Mouse (Mus musculus) midbrain, embryonic 10.5 days (tissue): Measurements from ENCODE around the gene Abhd17c. TPM values are rescaled to one million over a fixed set of nuclear protein-coding genes. Genes with fewer than 3 reads are reported as not detected.
"Not testable (repeated sequence)": the region's sequence is repeated elsewhere in the genome, so short reads cannot be mapped to it uniquely, and the experiment has no call there.

Experiments used
- DNase-seq: peaks from one replicate; pipeline ENCODE4 v3.0.0-alpha.2; 2017; ENCODE audit warnings: low spot score
- H3K27ac ChIP-seq: fragments of 300-500 bp; sonication (generic); replicated peaks from 2 replicates; pipeline ENCODE4 v1.5.1; 2016; ENCODE audit warnings: mild to moderate bottlenecking
- H3K27me3 ChIP-seq: fragments of 300-500 bp; sonication (generic); 2 replicates; pipeline ENCODE4 v1.6.1; 2016; ENCODE audit warnings: low read depth, mild to moderate bottlenecking; ENCODE audit not compliant: poor library complexity, severe bottlenecking
- H3K36me3 ChIP-seq: fragments of 300-500 bp; sonication (generic); 2 replicates; pipeline ENCODE4 v1.6.1; 2016; ENCODE audit warnings: mild to moderate bottlenecking, moderate library complexity
- H3K4me1 ChIP-seq: fragments of 300-500 bp; sonication (generic); 2 replicates; pipeline ENCODE4 v1.6.1; 2016
- H3K4me3 ChIP-seq: fragments of 300-500 bp; sonication (generic); 2 replicates; pipeline ENCODE4 v1.5.1; 2016; ENCODE audit warnings: mild to moderate bottlenecking, moderate library complexity
- H3K9me3 ChIP-seq: fragments of 300-500 bp; sonication (generic); replicated peaks from 2 replicates; pipeline ENCODE4 v1.6.1; 2016; ENCODE audit warnings: mild to moderate bottlenecking
- WGBS: fragments of 180-500 bp; shearing (Covaris S2); methylation state at CpG from one replicate; pipeline ENCODE4 v1.1.7; 2016; 5-methylcytosine and 5-hydroxymethylcytosine counted together
- polyA plus RNA-seq: library from polyadenylated mRNA; unstranded; fragments of >200 nt; fragmentation: Nextera tagmentation; extraction: Ambion mirVana; gene quantifications from 2 replicates; pipeline ENCODE4 v1.2.1, GENCODE M21; 2016

Gene Abhd17c
- polyA plus RNA-seq: 11.9 and 17.2 TPM in 2 replicates

DNA sequence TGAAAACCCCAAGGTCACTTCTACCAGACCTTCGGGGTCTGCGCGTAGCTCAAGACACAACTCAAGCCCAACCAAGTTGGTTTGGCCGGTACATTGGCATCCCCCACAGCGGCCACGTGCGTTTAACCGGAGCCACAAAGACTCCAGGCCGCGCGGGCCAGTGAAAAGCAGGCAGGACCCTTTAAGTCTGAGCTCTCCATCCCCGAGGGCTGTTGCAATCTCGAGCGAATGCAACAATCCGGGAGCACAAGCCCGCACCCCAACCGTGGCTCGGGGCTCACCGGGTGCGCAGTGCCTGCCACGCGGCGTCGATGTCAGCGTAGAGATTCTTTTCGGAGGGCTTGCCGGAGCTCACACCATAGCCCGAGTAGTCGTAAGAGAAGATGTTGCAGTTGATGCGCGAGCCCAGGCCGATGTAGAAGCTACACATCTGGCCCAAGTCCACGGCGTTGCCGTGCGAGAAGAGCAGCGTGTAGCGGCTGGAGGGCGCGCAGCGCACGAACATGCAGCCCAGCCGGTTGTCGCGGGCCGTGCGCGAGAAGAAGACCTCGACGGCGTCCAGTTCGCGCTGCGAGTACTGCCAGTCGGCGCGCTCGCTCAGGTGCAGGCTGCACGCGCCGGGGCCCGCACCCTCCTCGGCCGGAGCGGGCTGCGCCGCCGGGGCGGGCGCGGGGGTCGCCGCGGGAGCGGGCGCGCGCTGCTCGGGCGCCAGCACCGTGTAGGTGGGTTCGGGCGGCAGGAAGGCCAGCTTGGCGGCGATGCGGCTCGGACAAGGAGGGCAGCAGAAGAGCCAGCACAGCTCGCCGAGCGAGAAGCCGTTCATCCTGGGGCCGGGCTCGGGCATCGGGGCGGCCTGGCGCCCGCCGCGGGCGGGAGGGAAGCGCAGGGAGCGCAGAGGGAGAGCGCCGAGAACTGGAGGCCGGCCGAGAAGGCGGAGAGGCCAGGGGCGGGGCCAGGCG lies at the start of gene Abhd17c:
Gene Abhd17c (minus strand): TSS at position 893 of the 959 bp plus-strand sequence.
- under 1% methylated on average over 109 of the region's 109 CpGs for WGBS
- Histone ChIP-seq H3K27ac (peak within 1 kb of the TSS; percentile 97), H3K9me3 (no peaks in the 10 kb centered on the region), H3K4me3 (peak within 1 kb of the TSS; percentile 91), H3K4me1 (peaks cover 53% of the 10 kb centered on the region), H3K36me3 (peaks cover 14% of the 10 kb centered on the region), H3K27me3 (no peaks in the 10 kb centered on the region)
- DNase-seq: peak; percentile 67

DNA sequence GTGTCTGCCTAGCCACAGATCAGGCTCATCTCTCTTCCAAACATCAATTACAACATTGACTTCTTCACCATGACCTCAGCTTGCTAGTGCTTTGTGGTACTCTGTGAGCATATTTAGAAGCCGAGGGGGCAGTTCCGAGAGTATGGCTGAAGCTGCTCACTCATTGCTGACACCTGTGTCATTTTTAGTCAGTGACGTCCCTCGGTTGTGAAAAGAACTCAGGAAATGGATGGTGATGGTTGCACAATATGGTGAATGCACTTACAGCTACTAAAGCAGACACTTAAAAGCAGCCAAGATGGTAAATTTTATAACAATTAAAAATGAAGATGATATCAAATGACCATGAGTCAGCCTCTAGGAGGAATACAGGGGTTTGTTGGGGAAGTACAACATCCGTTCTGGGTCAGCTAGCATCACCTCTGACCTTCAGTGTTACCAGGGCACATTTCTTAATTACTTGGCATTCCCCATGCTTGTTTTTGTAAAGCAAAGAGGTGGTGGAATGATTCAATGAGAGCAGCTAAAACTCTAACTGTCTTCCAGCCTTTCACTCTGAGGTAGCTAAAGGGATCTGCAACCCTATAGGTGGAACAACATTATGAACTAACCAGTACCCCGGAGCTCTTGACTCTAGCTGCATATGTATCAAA lies 45.6 kb upstream of the Abhd17c start:
- H3K36me3 ChIP-seq: no peaks in the 10 kb centered on the region
- H3K4me1 ChIP-seq: no peaks in the 10 kb centered on the region
- no peak overlapping the region for H3K4me3 ChIP-seq
- H3K27ac ChIP-seq: no peak overlapping the region
- H3K27me3 ChIP-seq: peaks cover 15% of the 10 kb centered on the region; the same call in 1 of the 2 replicates
- H3K9me3 ChIP-seq: no peaks in the 10 kb centered on the region
- 81% methylated on average over 6 of the region's 6 CpGs for WGBS
- DNase-seq: no peak

DNA sequence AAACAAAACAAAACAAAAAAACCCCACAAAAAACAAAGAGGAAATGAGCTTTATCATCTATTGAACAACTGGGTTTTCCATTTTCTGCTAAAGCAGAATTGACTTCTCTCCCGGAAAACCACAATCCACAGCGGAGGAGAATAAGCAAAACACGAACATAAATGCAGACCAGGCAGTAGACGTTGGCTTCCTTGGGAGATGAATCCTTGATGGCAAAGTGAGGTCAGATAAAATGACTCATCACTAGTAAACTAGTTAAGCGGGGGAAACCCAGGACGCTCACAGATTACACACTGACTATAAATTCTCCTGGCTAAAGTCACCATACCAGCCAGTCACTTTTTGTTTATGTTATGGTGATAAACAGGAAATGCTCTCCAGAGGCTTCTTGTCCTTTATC lies 44.5 kb upstream of the Abhd17c start:
- Histone ChIP-seq H3K4me1 (no peaks in the 10 kb centered on the region), H3K4me3 (no peak overlapping the region), H3K9me3 (no peaks in the 10 kb centered on the region), H3K36me3 (no peaks in the 10 kb centered on the region), H3K27me3 (peaks cover 9% of the 10 kb centered on the region; the same call in 1 of the 2 replicates), H3K27ac (no peak overlapping the region)
- no peak for DNase-seq
- 87% methylated on average over 6 of the region's 6 CpGs for WGBS

DNA sequence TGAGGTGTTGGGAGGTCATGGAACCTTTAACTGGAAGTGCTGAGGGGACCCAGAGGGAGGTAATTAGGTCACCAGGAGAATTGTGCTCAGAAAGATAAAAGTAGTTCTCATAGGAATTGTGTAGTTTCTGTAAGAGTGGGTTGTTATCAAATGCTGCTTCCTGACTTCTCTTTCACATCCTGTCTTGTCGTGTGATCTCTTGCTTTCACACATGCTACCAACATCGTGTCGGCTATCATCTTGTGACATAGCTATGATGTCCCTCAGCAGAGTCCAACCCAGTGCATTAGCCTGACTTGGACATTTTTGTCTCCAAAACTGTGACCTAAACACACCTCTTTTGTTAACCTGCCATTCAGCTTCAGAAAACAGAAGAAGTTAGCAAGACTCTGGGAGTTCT lies 40.6 kb upstream of the Abhd17c start:
- DNase-seq: no peak
- Histone ChIP-seq H3K27ac (no peak overlapping the region), H3K27me3 (peaks cover 9% of the 10 kb centered on the region; the same call in 1 of the 2 replicates), H3K9me3 (no peaks in the 10 kb centered on the region), H3K36me3 (no peaks in the 10 kb centered on the region), H3K4me1 (no peaks in the 10 kb centered on the region), H3K4me3 (no peak overlapping the region)
- WGBS: 85% methylated on average over 3 of the region's 3 CpGs

DNA sequence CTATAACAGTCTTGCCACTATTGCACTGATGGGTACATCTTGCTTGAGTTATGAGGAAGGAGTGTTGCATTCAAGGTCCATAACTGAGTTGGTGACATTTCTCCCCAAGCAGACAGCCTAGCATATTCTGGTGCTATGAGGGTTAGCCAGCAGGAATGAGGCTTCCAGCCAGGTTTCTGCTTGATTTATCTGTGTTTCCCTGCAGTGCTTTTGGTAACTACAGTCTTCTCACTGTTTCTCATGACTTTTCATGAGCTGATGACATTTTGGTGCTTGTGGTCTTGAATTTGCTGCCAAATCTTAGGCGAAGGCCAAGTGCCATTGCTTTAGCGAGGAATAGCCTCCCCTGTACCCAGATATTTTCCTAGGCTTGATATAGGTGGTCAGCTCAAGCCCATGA lies 39.8 kb upstream of the Abhd17c start:
- Histone ChIP-seq H3K36me3 (no peaks in the 10 kb centered on the region), H3K4me1 (no peaks in the 10 kb centered on the region), H3K27ac (no peak overlapping the region), H3K4me3 (no peak overlapping the region), H3K27me3 (0 out of 2 replicates have a peak, but pooled peaks cover 1% of the 10 kb centered on the region), H3K9me3 (no peaks in the 10 kb centered on the region)
- WGBS: 92% methylated on average over 2 of the region's 2 CpGs
- no peak for DNase-seq

DNA sequence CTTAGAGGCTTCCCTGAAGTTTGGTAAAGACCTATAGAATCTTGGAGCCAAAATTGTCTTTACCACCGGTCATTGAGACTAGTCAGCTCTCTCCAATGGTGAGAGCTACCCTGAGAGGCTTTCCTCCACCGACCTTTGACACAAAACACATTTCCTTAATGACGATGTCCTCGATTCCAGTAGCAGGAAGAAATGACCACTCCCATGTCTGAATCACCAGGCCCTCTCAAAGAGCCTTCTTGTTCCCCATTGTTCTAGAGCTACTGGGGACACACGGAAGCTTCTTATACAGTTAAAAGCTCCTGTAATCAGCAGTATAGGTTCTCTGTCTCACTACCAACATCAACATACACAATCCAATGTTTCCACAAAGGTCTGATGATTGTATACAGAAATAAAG lies 36.5 kb upstream of the Abhd17c start:
- 84% methylated on average over 5 of the region's 5 CpGs for whole genome bisulfite sequencing
- no peaks in the 10 kb centered on the region for H3K4me1 ChIP-seq
- no peaks in the 10 kb centered on the region for H3K36me3 ChIP-seq
- DNase-seq: no peak
- H3K27me3 ChIP-seq: no peaks in the 10 kb centered on the region
- no peaks in the 10 kb centered on the region for H3K9me3 ChIP-seq
- H3K4me3 ChIP-seq: no peak overlapping the region
- no peak overlapping the region for H3K27ac ChIP-seq

DNA sequence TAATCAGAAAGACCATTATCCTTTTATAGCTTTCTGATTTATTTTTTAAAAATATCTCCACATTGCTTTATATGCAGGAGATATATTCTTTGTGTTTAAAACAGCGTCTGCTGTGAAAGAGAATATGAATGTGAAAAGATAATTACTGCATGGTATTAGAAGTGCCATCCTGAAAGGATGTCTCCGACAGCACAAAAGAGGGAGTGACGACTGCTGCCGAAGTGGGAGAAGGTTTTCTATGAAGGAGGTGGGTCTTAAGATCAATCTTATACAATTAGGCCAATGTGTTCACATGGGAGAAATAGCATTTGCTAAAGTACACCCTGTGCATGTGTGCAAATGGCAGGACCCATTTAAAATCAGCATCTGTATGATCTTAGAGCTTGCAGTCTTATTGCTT lies 33.5 kb upstream of the Abhd17c start:
- WGBS: 88% methylated on average over 4 of the region's 4 CpGs
- no peak overlapping the region for H3K4me3 ChIP-seq
- H3K27ac ChIP-seq: no peak overlapping the region
- H3K27me3 ChIP-seq: no peaks in the 10 kb centered on the region
- no peaks in the 10 kb centered on the region for H3K9me3 ChIP-seq
- no peak for DNase-seq
- H3K4me1 ChIP-seq: no peaks in the 10 kb centered on the region
- no peaks in the 10 kb centered on the region for H3K36me3 ChIP-seq

DNA sequence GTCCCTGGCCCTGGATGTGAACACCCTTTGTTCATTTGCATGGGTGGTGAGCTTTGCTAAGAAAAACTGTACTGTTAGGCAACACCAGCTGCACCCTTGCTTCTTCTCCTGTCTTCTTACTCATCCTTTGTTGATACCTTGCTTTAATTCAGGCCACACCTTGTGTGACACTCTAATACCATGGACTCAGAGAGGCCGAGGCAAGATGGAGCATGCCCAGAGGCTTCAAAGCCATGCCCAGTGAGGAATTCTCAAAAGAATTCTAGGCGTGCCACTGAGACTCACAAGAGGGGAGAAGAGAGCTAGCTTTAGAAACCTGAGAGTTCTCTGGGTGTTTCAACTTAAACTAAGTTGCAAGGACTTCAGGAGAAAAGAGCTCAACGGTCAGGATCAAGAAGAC lies 33.0 kb upstream of the Abhd17c start:
- WGBS: 80% methylated on average over 3 of the region's 3 CpGs
- Histone ChIP-seq H3K27ac (no peak overlapping the region), H3K4me3 (no peak overlapping the region), H3K27me3 (no peaks in the 10 kb centered on the region), H3K4me1 (no peaks in the 10 kb centered on the region), H3K9me3 (no peaks in the 10 kb centered on the region), H3K36me3 (no peaks in the 10 kb centered on the region)
- no peak for DNase-seq

DNA sequence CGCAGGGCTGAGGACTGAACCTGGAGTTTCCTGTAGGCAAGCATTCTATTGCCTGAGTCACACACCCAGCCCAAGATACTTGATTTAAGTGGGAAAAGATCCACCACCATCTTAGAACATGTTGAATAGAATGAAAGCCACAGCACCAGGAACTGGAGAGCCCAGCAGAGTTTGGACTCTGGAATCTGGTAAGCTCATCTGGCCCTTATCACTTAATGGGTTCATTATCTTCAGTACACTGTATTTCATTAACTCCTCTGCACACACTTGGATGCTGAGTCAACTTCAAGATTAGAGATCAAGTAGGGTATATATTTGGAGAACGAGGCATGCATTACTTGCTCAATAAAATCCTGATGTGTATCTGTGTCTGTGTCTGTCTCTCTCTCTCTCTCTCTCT lies 27.1 kb upstream of the Abhd17c start:
- not testable (repeated sequence) for DNase-seq, H3K4me3 ChIP-seq, H3K36me3 ChIP-seq, H3K9me3 ChIP-seq, H3K27me3 ChIP-seq, H3K4me1 ChIP-seq, H3K27ac ChIP-seq
- 92% methylated on average over 2 of the region's 2 CpGs for WGBS

DNA sequence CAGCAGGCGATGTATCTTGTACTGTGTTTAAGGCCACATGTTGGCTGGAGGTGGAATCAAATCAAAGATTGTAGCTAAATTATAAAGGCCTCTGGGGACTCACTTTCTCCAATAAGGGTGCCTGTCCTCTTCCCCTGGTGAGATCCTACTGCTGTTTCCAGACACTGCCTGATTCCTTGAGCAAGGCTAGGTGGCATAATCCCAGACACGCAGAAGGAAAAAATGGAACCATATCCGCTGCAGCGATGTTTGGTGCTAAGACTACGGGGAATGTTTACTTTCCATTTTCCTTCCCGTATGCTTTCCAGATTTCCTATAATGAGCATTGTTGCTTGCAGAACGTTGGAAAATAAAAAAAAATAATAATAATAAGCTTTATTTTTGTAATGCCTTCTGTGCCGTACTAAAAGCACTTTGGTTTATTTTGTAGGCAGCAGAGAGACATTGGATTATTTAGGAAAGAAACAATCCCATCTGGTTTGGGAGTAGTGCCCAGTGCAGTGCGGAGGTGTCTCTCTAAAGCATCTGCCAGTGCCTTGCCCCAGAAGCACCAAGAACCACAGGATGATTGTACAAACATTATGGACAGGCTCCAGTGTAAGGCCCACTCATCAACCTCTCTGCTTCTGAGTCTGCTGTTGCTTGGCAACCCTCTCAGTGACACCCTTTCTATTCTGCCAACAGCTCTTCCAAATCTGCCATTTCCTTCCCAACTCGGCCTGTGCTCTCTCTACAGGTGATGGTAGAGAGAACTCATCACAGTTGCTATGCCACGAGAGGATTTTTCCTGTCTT lies 23.2 kb upstream of the Abhd17c start:
- no peaks in the 10 kb centered on the region for H3K36me3 ChIP-seq
- no peaks in the 10 kb centered on the region for H3K27me3 ChIP-seq
- H3K4me1 ChIP-seq: no peaks in the 10 kb centered on the region
- no peaks in the 10 kb centered on the region for H3K9me3 ChIP-seq
- H3K4me3 ChIP-seq: no peak overlapping the region
- no peak overlapping the region for H3K27ac ChIP-seq
- DNase-seq: no peak
- 84% methylated on average over 11 of the region's 11 CpGs for WGBS

DNA sequence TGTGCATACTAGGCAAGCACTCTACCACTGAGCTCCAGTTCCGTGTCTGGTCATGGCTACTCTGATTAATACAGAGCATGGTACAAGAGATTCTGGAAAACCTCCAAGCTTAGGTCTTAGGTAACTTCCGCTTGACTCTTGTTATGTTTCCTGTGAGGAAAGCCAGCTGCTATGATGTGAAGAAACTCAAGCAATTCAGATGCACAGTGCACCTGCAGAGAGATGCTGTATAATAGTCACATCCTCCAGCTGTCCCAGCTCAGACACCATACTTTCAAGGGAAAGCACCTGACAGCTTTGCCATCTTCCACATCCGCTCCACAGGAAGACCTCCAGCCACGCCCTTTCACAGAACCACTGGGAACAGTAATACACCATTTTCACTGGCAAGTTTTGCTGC lies 21.7 kb upstream of the Abhd17c start:
- Histone ChIP-seq H3K36me3 (no peaks in the 10 kb centered on the region), H3K27ac (no peak overlapping the region), H3K9me3 (no peaks in the 10 kb centered on the region), H3K4me3 (no peak overlapping the region), H3K27me3 (no peaks in the 10 kb centered on the region), H3K4me1 (no peaks in the 10 kb centered on the region)
- no peak for DNase-seq
- 89% methylated on average over 4 of the region's 4 CpGs for WGBS

DNA sequence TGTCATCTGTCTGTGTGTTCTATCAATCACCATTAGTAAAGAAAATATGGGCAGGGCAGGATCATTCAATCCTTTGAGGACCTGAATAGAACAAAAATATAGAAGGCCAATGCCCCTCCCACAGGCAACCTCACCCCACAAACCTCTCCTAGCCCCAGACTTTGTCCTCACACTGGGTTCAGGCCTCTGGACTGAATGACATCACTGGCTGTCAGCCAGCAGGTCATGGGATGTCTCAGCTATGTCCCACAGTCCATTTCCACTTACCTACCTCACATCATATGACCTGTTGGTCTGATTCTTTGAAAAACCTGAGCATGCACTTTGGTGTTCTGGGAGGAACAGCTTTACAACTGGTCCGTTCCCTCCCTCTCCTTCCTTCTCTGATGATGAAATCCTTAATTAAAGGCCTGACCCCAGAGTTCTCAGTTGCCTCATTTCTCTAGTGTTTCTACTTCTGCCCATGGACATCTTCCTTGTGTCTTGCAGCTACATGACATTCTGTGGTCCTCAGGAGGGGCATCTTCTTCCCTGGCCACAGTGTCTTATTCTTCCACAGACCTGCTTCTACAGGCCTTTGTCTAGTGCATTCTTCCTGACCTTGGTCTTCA lies 19.6 kb upstream of the Abhd17c start:
- DNase-seq: no peak
- Histone ChIP-seq H3K9me3 (no peaks in the 10 kb centered on the region), H3K4me3 (no peak overlapping the region), H3K36me3 (no peaks in the 10 kb centered on the region), H3K27me3 (no peaks in the 10 kb centered on the region), H3K27ac (no peak overlapping the region), H3K4me1 (no peaks in the 10 kb centered on the region)
- WGBS: 97% methylated on average over 1 of the region's 1 CpGs
